Mouse (Mus musculus): ENCODE data around the gene Tmem129. TPM values are rescaled to one million over a fixed set of nuclear protein-coding genes. Genes with fewer than 3 reads are reported as not detected.

Tmem129 gene
- total and polyA plus RNA-seq, 2 experiments from 2014 or later: 20.9 to 23.9 TPM

DNA sequence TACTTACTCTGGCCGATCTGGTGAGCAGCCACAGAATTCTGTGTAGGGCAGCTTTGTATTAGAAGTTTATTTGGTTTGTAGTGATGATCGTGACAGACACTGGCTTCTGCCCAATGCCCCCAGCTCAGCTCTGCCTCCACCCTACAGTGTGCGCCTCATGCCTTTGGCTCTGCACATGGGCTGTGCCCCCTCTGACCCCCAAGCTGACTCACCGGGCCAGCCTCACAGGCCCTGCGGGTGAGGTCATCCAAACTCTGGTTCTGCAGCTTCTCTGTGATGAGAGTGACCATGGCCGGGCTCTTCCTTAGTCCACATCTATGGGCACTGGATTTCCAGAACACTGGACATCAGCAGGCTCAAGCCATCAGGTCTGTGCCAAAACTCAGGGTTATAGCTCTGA, 43.8 kb downstream of the Tmem129 start:
- H3K4me1 ChIP-seq (ENCODE audit: insufficient read depth): no peaks in the 10 kb centered on the region
- peaks cover 24% of the 10 kb centered on the region for H3K36me3 ChIP-seq (ENCODE audit: insufficient read depth)
- H3K4me3 ChIP-seq (ENCODE audit: low read depth, low read length): no peak overlapping the region
- H3K9ac ChIP-seq: no peak overlapping the region
- ATAC-seq (no peak), DNase-seq (no peak)
- no peaks in the 10 kb centered on the region for H3K9me3 ChIP-seq (ENCODE audit: low read length)
- no peaks in the 10 kb centered on the region for H3K27me3 ChIP-seq (ENCODE audit: insufficient read depth, low read length)
- H3K4me2 ChIP-seq (ENCODE audit: low read depth): no peak overlapping the region
- 92% methylated on average over 6 of the region's 6 CpGs for WGBS
- TF ChIP-seq CTCF (IDR thresholded peaks at IDR 0.05; ENCODE audit: low read depth): no peak
- no peak overlapping the region for H3K27ac ChIP-seq (ENCODE audit: low read depth, low read length)

DNA sequence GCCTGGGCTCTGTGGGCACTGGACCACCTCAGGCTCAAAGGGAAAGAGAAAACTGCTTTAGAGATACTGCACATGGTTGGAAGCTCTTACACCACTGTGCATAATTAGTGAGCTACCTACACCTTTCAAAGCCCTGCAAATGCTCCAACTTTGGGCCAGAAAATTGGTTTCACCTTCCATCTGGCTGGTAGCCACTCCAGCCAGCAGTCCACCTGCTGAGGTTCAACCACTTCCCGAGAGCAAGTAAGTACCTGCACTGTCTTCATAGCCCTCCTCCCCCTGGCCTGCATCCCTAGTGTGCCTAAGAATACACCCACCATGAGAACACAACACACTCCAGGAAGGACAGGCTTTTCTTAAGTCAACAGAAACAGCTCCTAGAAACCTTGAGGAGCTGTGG, 46.4 kb downstream of the Tmem129 start:
- no peaks in the 10 kb centered on the region for H3K9me3 ChIP-seq (ENCODE audit: low read length)
- 97% methylated on average over 1 of the region's 1 CpGs for WGBS
- no peaks in the 10 kb centered on the region for H3K27me3 ChIP-seq (ENCODE audit: insufficient read depth, low read length)
- no peak for ATAC-seq
- no peak overlapping the region for H3K4me3 ChIP-seq (ENCODE audit: low read depth, low read length)
- H3K9ac ChIP-seq: no peak overlapping the region
- TF ChIP-seq CTCF (IDR thresholded peaks at IDR 0.05; ENCODE audit: low read depth): no peak
- H3K36me3 ChIP-seq (ENCODE audit: insufficient read depth): peaks cover 40% of the 10 kb centered on the region
- DNase-seq: no peak
- H3K4me2 ChIP-seq (ENCODE audit: low read depth): no peak overlapping the region
- H3K27ac ChIP-seq (ENCODE audit: low read depth, low read length): no peak overlapping the region
- no peaks in the 10 kb centered on the region for H3K4me1 ChIP-seq (ENCODE audit: insufficient read depth)

DNA sequence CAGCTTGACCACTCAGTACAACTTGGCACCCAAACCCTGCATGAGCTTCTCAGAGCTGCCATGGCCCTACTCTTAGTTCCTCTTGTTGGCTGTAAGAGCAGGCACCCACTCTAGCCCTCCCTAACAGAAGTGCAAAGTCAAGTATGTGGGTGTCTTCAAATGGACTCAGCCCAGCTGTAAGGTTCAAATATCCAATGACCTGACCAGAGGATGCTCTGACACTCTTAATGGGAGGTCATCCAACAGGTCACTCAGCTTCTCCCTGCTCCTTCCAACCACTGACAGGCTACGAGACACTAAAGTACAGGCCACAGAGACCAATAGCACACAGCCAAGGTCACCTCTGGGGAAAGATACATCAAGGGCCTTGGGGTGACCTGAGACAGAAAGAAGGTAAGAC, 49.0 kb downstream of the Tmem129 start:
- ATAC-seq (no peak), DNase-seq (no peak)
- 97% methylated on average over 1 of the region's 1 CpGs for WGBS
- Histone ChIP-seq H3K4me2 (ENCODE audit: low read depth) (no peak overlapping the region), H3K4me3 (ENCODE audit: low read depth, low read length) (no peak overlapping the region), H3K4me1 (ENCODE audit: insufficient read depth) (no peaks in the 10 kb centered on the region), H3K27me3 (ENCODE audit: insufficient read depth, low read length) (no peaks in the 10 kb centered on the region), H3K9me3 (ENCODE audit: low read length) (no peaks in the 10 kb centered on the region), H3K36me3 (ENCODE audit: insufficient read depth) (peaks cover 47% of the 10 kb centered on the region), H3K27ac (ENCODE audit: low read depth, low read length) (no peak overlapping the region), H3K9ac (no peak overlapping the region)
- TF ChIP-seq CTCF (IDR thresholded peaks at IDR 0.05; ENCODE audit: low read depth): no peak

DNA sequence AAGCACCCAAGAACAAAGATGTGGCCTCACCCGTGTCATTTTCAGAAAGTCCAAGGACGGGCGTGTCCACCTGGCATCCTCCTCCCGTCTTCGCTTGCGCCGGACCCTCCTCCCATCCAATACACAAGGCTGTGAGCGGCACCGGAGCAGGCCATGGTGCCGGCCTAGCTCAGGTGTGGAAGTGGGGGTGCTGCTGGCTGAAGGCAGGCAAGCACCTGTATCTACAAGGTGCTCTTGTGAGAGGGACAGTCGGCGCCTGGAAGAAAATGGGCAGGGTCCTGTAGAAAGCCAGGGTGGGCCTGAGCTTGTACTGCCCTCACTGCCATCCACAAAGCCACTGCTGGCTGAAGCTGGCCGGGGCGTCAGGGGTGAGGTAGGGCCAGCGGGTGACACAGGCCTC, 50.8 kb downstream of the Tmem129 start:
- Histone ChIP-seq H3K9ac (no peak overlapping the region), H3K4me2 (ENCODE audit: low read depth) (no peak overlapping the region), H3K27ac (ENCODE audit: low read depth, low read length) (no peak overlapping the region), H3K4me1 (ENCODE audit: insufficient read depth) (no peaks in the 10 kb centered on the region), H3K4me3 (ENCODE audit: low read depth, low read length) (no peak overlapping the region), H3K27me3 (ENCODE audit: insufficient read depth, low read length) (no peaks in the 10 kb centered on the region), H3K36me3 (ENCODE audit: insufficient read depth) (peaks cover 39% of the 10 kb centered on the region), H3K9me3 (ENCODE audit: low read length) (no peaks in the 10 kb centered on the region)
- 95% methylated on average over 15 of the region's 15 CpGs for WGBS
- no peak for TF ChIP-seq CTCF (IDR thresholded peaks at IDR 0.05; ENCODE audit: low read depth)
- ATAC-seq (no peak), DNase-seq (no peak)

DNA sequence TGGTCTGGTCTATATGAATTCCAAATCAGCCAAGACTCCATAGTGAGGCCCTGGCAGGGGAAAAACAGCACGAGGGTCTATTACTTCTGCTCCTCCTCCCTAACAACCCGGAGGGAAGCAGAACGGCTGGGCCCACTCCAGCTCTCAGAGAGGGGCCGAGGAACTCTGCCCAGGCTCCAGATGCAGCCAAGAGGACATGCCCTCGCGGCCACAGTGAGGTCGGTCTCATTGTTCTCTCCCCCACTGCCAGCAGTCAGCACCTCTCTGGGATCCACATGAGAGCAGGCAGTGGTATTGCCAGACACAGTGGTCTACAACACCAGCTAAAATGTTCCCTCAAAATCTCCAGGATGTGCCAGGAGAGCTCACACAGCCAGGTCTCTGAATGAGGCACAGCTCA, 51.6 kb downstream of the Tmem129 start:
- 61% methylated on average over 7 of the region's 7 CpGs for WGBS
- ATAC-seq: no peak

DNA sequence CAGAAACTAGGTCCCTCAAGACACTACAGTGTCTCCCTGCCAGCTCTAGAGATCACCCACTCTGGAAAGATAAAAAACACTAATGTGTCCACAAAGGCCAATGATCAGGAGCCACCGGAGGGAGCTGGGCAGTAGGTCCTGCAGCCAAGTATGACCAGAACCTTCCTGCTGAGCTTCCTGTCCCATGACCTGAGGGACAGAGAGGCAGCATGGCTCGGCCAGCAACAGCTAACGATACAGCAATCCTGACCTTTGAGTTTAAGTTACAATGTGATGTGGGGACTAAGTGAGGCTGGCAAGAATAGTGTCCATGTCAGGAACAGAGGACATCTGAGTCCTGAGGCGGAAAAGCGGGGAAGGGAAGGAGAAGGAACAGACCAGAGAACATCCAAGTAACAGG, 52.9 kb downstream of the Tmem129 start:
- no peaks in the 10 kb centered on the region for H3K4me1 ChIP-seq (ENCODE audit: insufficient read depth)
- H3K27me3 ChIP-seq (ENCODE audit: insufficient read depth, low read length): no peaks in the 10 kb centered on the region
- H3K9ac ChIP-seq: no peak overlapping the region
- H3K27ac ChIP-seq (ENCODE audit: low read depth, low read length): no peak overlapping the region
- 82% methylated on average over 5 of the region's 5 CpGs for WGBS
- no peak overlapping the region for H3K4me2 ChIP-seq (ENCODE audit: low read depth)
- no peak overlapping the region for H3K4me3 ChIP-seq (ENCODE audit: low read depth, low read length)
- H3K9me3 ChIP-seq (ENCODE audit: low read length): no peaks in the 10 kb centered on the region
- ATAC-seq: no peak
- no peak for TF ChIP-seq CTCF (IDR thresholded peaks at IDR 0.05; ENCODE audit: low read depth)
- H3K36me3 ChIP-seq (ENCODE audit: insufficient read depth): peaks cover 33% of the 10 kb centered on the region
- no peak for DNase-seq

More for the DNA sequence above, 51.6 kb downstream of the Tmem129 start:
- Histone ChIP-seq H3K4me2 (ENCODE audit: low read depth) (no peak overlapping the region), H3K27me3 (ENCODE audit: insufficient read depth, low read length) (no peaks in the 10 kb centered on the region), H3K27ac (ENCODE audit: low read depth, low read length) (no peak overlapping the region), H3K4me3 (ENCODE audit: low read depth, low read length) (no peak overlapping the region), H3K36me3 (ENCODE audit: insufficient read depth) (peaks cover 31% of the 10 kb centered on the region), H3K9me3 (ENCODE audit: low read length) (no peaks in the 10 kb centered on the region), H3K4me1 (ENCODE audit: insufficient read depth) (no peaks in the 10 kb centered on the region), H3K9ac (no peak overlapping the region)
- no peak for DNase-seq
- TF ChIP-seq CTCF (IDR thresholded peaks at IDR 0.05; ENCODE audit: low read depth): no peak

Other genes starting within 250 kb of the Tmem129 start
- not detected in 2 replicates for gene Nkx1-1, start 224.4 kb downstream of the Tmem129 start, total RNA-seq (2014; rRNA removed)
- not detected in 2 replicates for gene Nkx1-1, start 224.4 kb downstream of the Tmem129 start, polyA plus RNA-seq (2015; fragmentation: Nextera tagmentation; extraction: Ambion mirVana)
- 20.9 and 36.6 TPM in 2 replicates for gene Fam53a, start 28.8 kb downstream of the Tmem129 start, total RNA-seq (2014; rRNA removed)
- gene Fam53a, start 28.8 kb downstream of the Tmem129 start, polyA plus RNA-seq (2015; fragmentation: Nextera tagmentation; extraction: Ambion mirVana): 37.5 and 40.0 TPM in 2 replicates
- gene Gm9903, start 28.5 kb downstream of the Tmem129 start, total RNA-seq (2014; rRNA removed): 1.00 TPM in 1 of 2 replicates, not detected in the other
- 0.39 and 0.59 TPM in 2 replicates for gene Gm9903, start 28.5 kb downstream of the Tmem129 start, polyA plus RNA-seq (2015; fragmentation: Nextera tagmentation; extraction: Ambion mirVana)
- 88.7 and 89.8 TPM in 2 replicates for gene Slbp, start 5.8 kb downstream of the Tmem129 start, total RNA-seq (2014; rRNA removed)
- gene Slbp, start 5.8 kb downstream of the Tmem129 start, polyA plus RNA-seq (2015; fragmentation: Nextera tagmentation; extraction: Ambion mirVana): 86.4 and 94.4 TPM in 2 replicates
- 12.0 and 20.1 TPM in 2 replicates for gene Tacc3, start 288 bp downstream of the Tmem129 start, total RNA-seq (2014; rRNA removed)
- 24.9 and 25.5 TPM in 2 replicates for gene Tacc3, start 288 bp downstream of the Tmem129 start, polyA plus RNA-seq (2015; fragmentation: Nextera tagmentation; extraction: Ambion mirVana)
- gene Fgfr3, start 63.3 kb upstream of the Tmem129 start, total RNA-seq (2014; rRNA removed): 52.2 and 56.6 TPM in 2 replicates
- 11.7 and 22.2 TPM in 2 replicates for gene Fgfr3, start 63.3 kb upstream of the Tmem129 start, polyA plus RNA-seq (2015; fragmentation: Nextera tagmentation; extraction: Ambion mirVana)
- gene Letm1, start 124.4 kb upstream of the Tmem129 start, total RNA-seq (2014; rRNA removed): 42.7 and 48.6 TPM in 2 replicates
- gene Letm1, start 124.4 kb upstream of the Tmem129 start, polyA plus RNA-seq (2015; fragmentation: Nextera tagmentation; extraction: Ambion mirVana): 79.7 and 83.6 TPM in 2 replicates
- gene Nsd2, start 162.3 kb upstream of the Tmem129 start, total RNA-seq (2014; rRNA removed): 98.3 and 127 TPM in 2 replicates
- 46.4 and 58.6 TPM in 2 replicates for gene Nsd2, start 162.3 kb upstream of the Tmem129 start, polyA plus RNA-seq (2015; fragmentation: Nextera tagmentation; extraction: Ambion mirVana)

Data from forebrain, postnatal 0 days (tissue).